Mouse (Mus musculus) liver, adult 2 months (tissue): ENCODE results near the gene Msh3.

Experiments used
- CTCF ChIP-seq: fragments of 200-500 bp; IDR thresholded peaks from 2 replicates; pipeline ENCODE4 v1.5.1; 2011; ENCODE audit warnings: low read depth, low read length, control low read depth
- POLR2A ChIP-seq: fragments of 200-500 bp; IDR thresholded peaks from 2 replicates; pipeline ENCODE4 v1.6.1; 2011; ENCODE audit warnings: low read length, control low read depth; ENCODE audit not compliant: insufficient read depth; ENCODE audit errors: extremely low read depth

DNA sequence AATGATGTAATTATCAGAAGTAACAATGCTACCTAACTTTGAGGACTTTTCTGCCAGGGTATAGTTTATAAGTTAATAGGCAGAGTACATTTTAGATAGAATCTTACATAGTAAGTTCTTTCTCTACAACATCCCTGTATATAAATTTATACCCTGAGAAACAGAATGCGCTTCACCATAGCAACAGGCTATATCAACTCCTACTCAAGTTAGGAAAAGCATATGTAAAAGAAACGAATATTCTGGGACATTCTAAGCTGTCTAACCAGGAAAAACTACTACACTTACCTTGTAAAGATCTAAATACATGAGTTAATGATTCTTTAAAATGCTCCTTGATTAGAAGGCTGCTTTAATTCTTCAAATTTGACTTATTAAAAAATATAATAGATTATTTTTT, 107.2 kb downstream of the Msh3 start:
- no peak for TF ChIP-seq CTCF
- no peak for TF ChIP-seq POLR2A
